Mouse (Mus musculus) left cerebral cortex, postnatal 14 days (tissue): ENCODE data around the gene 6030468B19Rik. TPM values are rescaled to one million over a fixed set of nuclear protein-coding genes. Genes with fewer than 3 reads are reported as not detected.
"Not testable (repeated sequence)": the region's sequence is repeated elsewhere in the genome, so short reads cannot be mapped to it uniquely, and the experiment has no call there.

Source experiments
- DNase-seq, 2 experiments: peaks; one replicate each; pipeline ENCODE4 v3.0.0; 2021 to 2022; ENCODE audit warnings: low spot score in 2 of 2, mixed read lengths in 1 of 2
- intact Hi-C: fragments of 180-260 bp; cut with DNase I; formaldehyde crosslinking; loops from one replicate; pipeline ENCODE4 v1.15.1; 2025
- total RNA-seq, 2 experiments: library from RNA; stranded (reverse); gene quantifications; 2 replicates each; pipeline ENCODE4 v1.2.3; 2021

Gene 6030468B19Rik
- total RNA-seq, 2 experiments from 2014 or later: not detected

GRCm38 (mm10) chr11:117777111-117777510 lies 20.3 kb upstream of the 6030468B19Rik start:
- no peak for DNase-seq
- intact Hi-C loops: no loop called here

- no peak for DNase-seq
- intact Hi-C loops: no loop called here
These were observed 19.4 kb upstream of the 6030468B19Rik start for GRCm38 (mm10) chr11:117778031-117778430.

- intact Hi-C loops: no loop called here
- DNase-seq: no peak
These were observed 18.5 kb upstream of the 6030468B19Rik start for GRCm38 (mm10) chr11:117778851-117779433.

GRCm38 (mm10) chr11:117779434-117780198 lies 17.8 kb upstream of the 6030468B19Rik start:
- peak; percentile 45 to 50 for DNase-seq
- intact Hi-C loops: no loop called here

- intact Hi-C loops: no loop called here
- no peak for DNase-seq
These were observed 17.3 kb upstream of the 6030468B19Rik start for GRCm38 (mm10) chr11:117780199-117780515.

- no peak for DNase-seq
These were observed 16.8 kb upstream of the 6030468B19Rik start for GRCm38 (mm10) chr11:117780582-117781111.

GRCm38 (mm10) chr11:117781199-117781821 lies 16.1 kb upstream of the 6030468B19Rik start:
- peak in 1 of 2 experiments; percentile 48 for DNase-seq
- intact Hi-C loops: no loop called here

More at GRCm38 (mm10) chr11:117780582-117781111, 16.8 kb upstream of the 6030468B19Rik start:
- intact Hi-C loops: no loop called here

GRCm38 (mm10) chr11:117781993-117782704 lies 15.3 kb upstream of the 6030468B19Rik start, which contains the start of the genes Tmc8 and Tmc6:
TSS of gene Tmc8 (plus strand) at chr11:117782076.
TSS of gene Tmc6 (minus strand) at chr11:117782198.
- no peak for DNase-seq
- intact Hi-C loops: no loop called here

- intact Hi-C loops: no loop called here
These were observed 14.8 kb upstream of the 6030468B19Rik start for GRCm38 (mm10) chr11:117782705-117783034.

GRCm38 (mm10) chr11:117783089-117783488 lies 14.4 kb upstream of the 6030468B19Rik start:
- intact Hi-C loops: no loop called here
- DNase-seq: peak; percentile 71 to 75

More at GRCm38 (mm10) chr11:117782705-117783034, 14.8 kb upstream of the 6030468B19Rik start:
- DNase-seq: no peak

GRCm38 (mm10) chr11:117783683-117784309 lies 13.7 kb upstream of the 6030468B19Rik start:
- intact Hi-C loops: no loop called here
- DNase-seq: no peak

GRCm38 (mm10) chr11:117786294-117786693 lies 11.2 kb upstream of the 6030468B19Rik start:
- intact Hi-C loops: loop anchor here (5.0 kb wide), 1 partner anchor 74 kb away; no protein-coding TSS in a partner anchor
- DNase-seq: no peak

GRCm38 (mm10) chr11:117788481-117788880 lies 9.0 kb upstream of the 6030468B19Rik start:
- intact Hi-C loops: loop anchor here (5.0 kb wide), 1 partner anchor 76 kb away; no protein-coding TSS in a partner anchor
- DNase-seq: not testable (repeated sequence)

GRCm38 (mm10) chr11:117790286-117790685 lies 7.2 kb upstream of the 6030468B19Rik start:
- intact Hi-C loops: loop anchor here (2.0 kb wide), 1 partner anchor 35 kb away; the partner anchor contains the start of gene Afmid
- DNase-seq: peak; percentile 64 to 77

- intact Hi-C loops: loop anchor here (2.0 kb wide), 1 partner anchor 34 kb away; the partner anchor contains the start of gene Afmid
- no peak for DNase-seq
These were observed 6.6 kb upstream of the 6030468B19Rik start for GRCm38 (mm10) chr11:117790703-117791440.

- intact Hi-C loops: loop anchor here (2.0 kb wide), 1 partner anchor 33 kb away; the partner anchor contains the start of gene Afmid
- no peak for DNase-seq
These were observed 6.1 kb upstream of the 6030468B19Rik start for GRCm38 (mm10) chr11:117791441-117791761.

- no peak for DNase-seq
- intact Hi-C loops: no loop called here
These were observed 5.1 kb upstream of the 6030468B19Rik start for GRCm38 (mm10) chr11:117792281-117792888.

GRCm38 (mm10) chr11:117794035-117794551 lies 3.4 kb upstream of the 6030468B19Rik start:
- no peak for DNase-seq
- intact Hi-C loops: no loop called here
